Mouse (Mus musculus): ENCODE results near the gene Spock3. TPM values are rescaled to one million over a fixed set of nuclear protein-coding genes. Genes with fewer than 3 reads are reported as not detected.
A peak's percentile ranks its signal among the peaks of the same experiment; 100 is the strongest.

Spock3 gene
- polyA plus RNA-seq (2014; fragmentation: Nextera tagmentation; extraction: Ambion mirVana): 102 and 110 TPM in 2 replicates

DNA sequence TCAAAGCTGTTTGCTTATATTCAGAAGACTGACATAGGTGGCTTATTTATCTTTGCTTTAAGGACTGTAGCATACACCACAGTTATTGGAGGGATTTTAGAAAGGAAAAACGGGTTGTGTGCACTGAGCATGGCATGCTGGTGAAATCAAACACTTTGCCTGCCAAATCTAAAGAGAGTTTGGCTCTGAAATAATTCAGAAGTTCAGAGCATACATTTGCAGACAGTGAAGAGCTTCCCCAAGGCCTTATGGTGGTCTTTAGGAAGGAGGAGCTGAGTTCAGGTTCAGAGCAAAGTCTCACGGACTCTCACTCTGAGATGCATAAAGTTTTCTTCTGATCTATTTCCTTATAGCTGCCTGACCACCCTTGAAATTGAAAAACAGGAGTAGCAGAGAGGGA lies at the start of gene Spock3:
Gene Spock3 (plus strand): TSS at position 301 of the 400 bp plus-strand sequence.
- WGBS: 52% methylated on average over 2 of the region's 2 CpGs
- H3K9ac ChIP-seq: peak within 1 kb of the TSS; percentile 97
- ATAC-seq (ENCODE audit: low FRiP score): no peak
- H3K4me3 ChIP-seq (replicated peaks; ENCODE audit: low read length): peak within 1 kb of the TSS; percentile 85
- no peaks in the 10 kb centered on the region for H3K27me3 ChIP-seq (ENCODE audit: control insufficient read depth, insufficient read depth, low read length)
- peak within 1 kb of the TSS; percentile 81 for H3K4me2 ChIP-seq (replicated peaks)
- peak within 1 kb of the TSS; percentile 92 for H3K27ac ChIP-seq
- no peaks in the 10 kb centered on the region for H3K36me3 ChIP-seq (replicated peaks; ENCODE audit: control insufficient read depth, insufficient read depth)
- 0 out of 2 replicates have a peak, but pooled peaks cover 5% of the 10 kb centered on the region for H3K4me1 ChIP-seq (replicated peaks; ENCODE audit: control insufficient read depth, insufficient read depth, low read length)
- DNase-seq (ENCODE audit: low spot score): no peak
- no peaks in the 10 kb centered on the region for H3K9me3 ChIP-seq (ENCODE audit: control insufficient read depth, low read length)

- ATAC-seq (ENCODE audit: low FRiP score) (peak; percentile 91), DNase-seq (ENCODE audit: low spot score) (peak; percentile 56)
- Histone ChIP-seq H3K9me3 (ENCODE audit: control insufficient read depth, low read length) (no peaks in the 10 kb centered on the region), H3K9ac (peak overlapping the region; percentile 97), H3K4me1 (replicated peaks; ENCODE audit: control insufficient read depth, insufficient read depth, low read length) (0 out of 2 replicates have a peak, but pooled peaks cover 5% of the 10 kb centered on the region), H3K36me3 (replicated peaks; ENCODE audit: control insufficient read depth, insufficient read depth) (no peaks in the 10 kb centered on the region), H3K4me3 (replicated peaks; ENCODE audit: low read length) (peak overlapping the region; percentile 85), H3K4me2 (replicated peaks) (peak overlapping the region; percentile 81), H3K27me3 (ENCODE audit: control insufficient read depth, insufficient read depth, low read length) (no peaks in the 10 kb centered on the region), H3K27ac (peak overlapping the region; percentile 92)
- under 1% methylated on average over 45 of the region's 50 CpGs for WGBS
Measured at GRCm38 (mm10) chr8:62951173-62952134, 645 bp downstream of the Spock3 start.

DNA sequence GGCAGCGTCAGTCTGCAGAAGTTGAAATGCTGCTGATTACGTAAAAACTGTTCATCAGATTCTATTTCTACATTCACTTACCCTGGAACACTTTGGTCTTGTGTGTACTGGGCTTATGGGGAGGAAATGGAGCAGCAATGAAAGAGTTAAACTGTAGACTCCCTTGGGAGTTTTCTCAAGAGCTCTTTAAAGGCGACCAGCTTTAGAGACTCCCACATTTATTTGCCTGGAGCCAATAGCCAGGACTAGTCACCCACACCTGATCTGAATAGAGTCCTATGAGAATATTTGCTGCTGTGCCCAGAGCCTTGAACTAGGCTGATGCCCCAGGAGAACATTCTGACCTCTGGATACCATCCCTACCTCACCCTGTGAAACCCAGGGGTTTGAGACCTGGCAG lies 1.7 kb downstream of the Spock3 start:
- no peak overlapping the region for H3K27ac ChIP-seq
- peak overlapping the region; percentile 85 for H3K4me3 ChIP-seq (replicated peaks; ENCODE audit: low read length)
- H3K4me2 ChIP-seq (replicated peaks): peak overlapping the region; percentile 81
- H3K27me3 ChIP-seq (ENCODE audit: control insufficient read depth, insufficient read depth, low read length): no peaks in the 10 kb centered on the region
- no peaks in the 10 kb centered on the region for H3K36me3 ChIP-seq (replicated peaks; ENCODE audit: control insufficient read depth, insufficient read depth)
- DNase-seq (ENCODE audit: low spot score) (peak; percentile 65), ATAC-seq (ENCODE audit: low FRiP score) (peak; percentile 38; the same call in 1 of the 2 replicates)
- 12% methylated on average over 3 of the region's 3 CpGs for WGBS
- peak overlapping the region; percentile 97 for H3K9ac ChIP-seq
- no peaks in the 10 kb centered on the region for H3K9me3 ChIP-seq (ENCODE audit: control insufficient read depth, low read length)
- H3K4me1 ChIP-seq (replicated peaks; ENCODE audit: control insufficient read depth, insufficient read depth, low read length): 0 out of 2 replicates have a peak, but pooled peaks cover 5% of the 10 kb centered on the region

- ATAC-seq (ENCODE audit: low FRiP score): no peak
- 92% methylated on average over 3 of the region's 3 CpGs for WGBS
Measured at GRCm38 (mm10) chr8:62962608-62963007, 11.8 kb downstream of the Spock3 start.

GRCm38 (mm10) chr8:62969802-62970372 lies 19.1 kb downstream of the Spock3 start:
- H3K27me3 ChIP-seq (ENCODE audit: control insufficient read depth, insufficient read depth, low read length): no peaks in the 10 kb centered on the region
- H3K36me3 ChIP-seq (replicated peaks; ENCODE audit: control insufficient read depth, insufficient read depth): no peaks in the 10 kb centered on the region
- H3K4me3 ChIP-seq (replicated peaks; ENCODE audit: low read length): no peak overlapping the region
- WGBS: 71% methylated on average over 2 of the region's 2 CpGs
- no peak overlapping the region for H3K27ac ChIP-seq
- DNase-seq (ENCODE audit: low spot score) (peak; percentile 42), ATAC-seq (ENCODE audit: low FRiP score) (peak; percentile 71; the same call in 1 of the 2 replicates)
- H3K9ac ChIP-seq: no peak overlapping the region
- H3K4me1 ChIP-seq (replicated peaks; ENCODE audit: control insufficient read depth, insufficient read depth, low read length): no peaks in the 10 kb centered on the region
- H3K9me3 ChIP-seq (ENCODE audit: control insufficient read depth, low read length): no peaks in the 10 kb centered on the region
- H3K4me2 ChIP-seq (replicated peaks): no peak overlapping the region

More at GRCm38 (mm10) chr8:62962608-62963007, 11.8 kb downstream of the Spock3 start:
- H3K4me1 ChIP-seq (replicated peaks; ENCODE audit: control insufficient read depth, insufficient read depth, low read length): no peaks in the 10 kb centered on the region
- H3K4me3 ChIP-seq (replicated peaks; ENCODE audit: low read length): no peak overlapping the region
- H3K27ac ChIP-seq: no peak overlapping the region
- no peak overlapping the region for H3K4me2 ChIP-seq (replicated peaks)
- H3K36me3 ChIP-seq (replicated peaks; ENCODE audit: control insufficient read depth, insufficient read depth): no peaks in the 10 kb centered on the region
- no peak for DNase-seq (ENCODE audit: low spot score)
- no peak overlapping the region for H3K9ac ChIP-seq
- H3K27me3 ChIP-seq (ENCODE audit: control insufficient read depth, insufficient read depth, low read length): no peaks in the 10 kb centered on the region
- H3K9me3 ChIP-seq (ENCODE audit: control insufficient read depth, low read length): no peaks in the 10 kb centered on the region

- no peaks in the 10 kb centered on the region for H3K27me3 ChIP-seq (ENCODE audit: control insufficient read depth, insufficient read depth, low read length)
- WGBS: 86% methylated on average over 3 of the region's 3 CpGs
- DNase-seq (ENCODE audit: low spot score) (no peak), ATAC-seq (ENCODE audit: low FRiP score) (no peak)
- no peak overlapping the region for H3K4me2 ChIP-seq (replicated peaks)
- no peak overlapping the region for H3K4me3 ChIP-seq (replicated peaks; ENCODE audit: low read length)
- no peak overlapping the region for H3K27ac ChIP-seq
- no peaks in the 10 kb centered on the region for H3K9me3 ChIP-seq (ENCODE audit: control insufficient read depth, low read length)
- H3K9ac ChIP-seq: no peak overlapping the region
- H3K36me3 ChIP-seq (replicated peaks; ENCODE audit: control insufficient read depth, insufficient read depth): no peaks in the 10 kb centered on the region
- no peaks in the 10 kb centered on the region for H3K4me1 ChIP-seq (replicated peaks; ENCODE audit: control insufficient read depth, insufficient read depth, low read length)
Measured at GRCm38 (mm10) chr8:63088984-63089383, 138.2 kb downstream of the Spock3 start.

DNA sequence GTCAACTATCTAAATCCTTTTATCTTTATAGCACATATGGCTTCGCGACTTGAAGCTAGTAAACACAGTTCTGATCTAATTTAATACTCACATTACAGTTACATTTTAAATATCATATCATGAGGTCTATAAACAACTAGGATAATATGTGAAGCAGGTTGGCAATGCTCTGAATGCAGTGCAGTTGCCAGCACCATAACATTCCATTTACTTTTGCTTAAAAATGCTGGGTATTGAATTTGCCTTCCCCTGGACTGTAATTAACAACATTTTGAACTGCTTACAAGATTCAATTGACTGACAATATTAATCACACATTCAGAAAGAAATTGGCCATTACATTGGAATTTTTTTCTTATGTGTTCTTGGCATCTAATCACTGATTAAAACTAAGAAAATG lies 147.4 kb downstream of the Spock3 start:
- ATAC-seq (ENCODE audit: low FRiP score) (no peak), DNase-seq (ENCODE audit: low spot score) (no peak)
- Histone ChIP-seq H3K9ac (no peak overlapping the region), H3K9me3 (ENCODE audit: control insufficient read depth, low read length) (no peaks in the 10 kb centered on the region), H3K4me1 (replicated peaks; ENCODE audit: control insufficient read depth, insufficient read depth, low read length) (no peaks in the 10 kb centered on the region), H3K27me3 (ENCODE audit: control insufficient read depth, insufficient read depth, low read length) (no peaks in the 10 kb centered on the region), H3K4me3 (replicated peaks; ENCODE audit: low read length) (no peak overlapping the region), H3K27ac (no peak overlapping the region), H3K36me3 (replicated peaks; ENCODE audit: control insufficient read depth, insufficient read depth) (no peaks in the 10 kb centered on the region), H3K4me2 (replicated peaks) (no peak overlapping the region)
- 88% methylated on average over 2 of the region's 2 CpGs for WGBS

DNA sequence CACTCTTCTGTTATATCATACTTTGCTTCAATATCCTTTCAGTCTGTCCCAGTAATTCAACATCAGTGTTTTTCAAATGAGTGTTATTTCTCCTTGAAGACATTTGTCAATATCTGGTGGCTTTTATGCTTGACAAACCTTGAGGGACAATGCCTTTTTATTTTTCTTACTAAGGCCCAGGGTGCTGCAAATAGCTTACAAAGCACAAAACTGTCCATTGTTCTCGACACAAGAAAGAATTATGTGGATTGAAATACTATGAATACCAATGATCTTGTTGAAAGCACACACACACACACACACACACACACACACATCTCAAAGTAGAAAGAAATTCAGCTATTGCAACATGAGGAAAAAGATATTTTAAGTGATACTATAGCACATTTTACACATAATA lies 159.0 kb downstream of the Spock3 start:
- Histone ChIP-seq H3K9ac (no peak overlapping the region), H3K36me3 (replicated peaks; ENCODE audit: control insufficient read depth, insufficient read depth) (no peaks in the 10 kb centered on the region), H3K4me2 (replicated peaks) (no peak overlapping the region), H3K4me3 (replicated peaks; ENCODE audit: low read length) (no peak overlapping the region), H3K9me3 (ENCODE audit: control insufficient read depth, low read length) (no peaks in the 10 kb centered on the region), H3K4me1 (replicated peaks; ENCODE audit: control insufficient read depth, insufficient read depth, low read length) (no peaks in the 10 kb centered on the region), H3K27me3 (ENCODE audit: control insufficient read depth, insufficient read depth, low read length) (no peaks in the 10 kb centered on the region), H3K27ac (no peak overlapping the region)
- ATAC-seq (ENCODE audit: low FRiP score): no peak
- no peak for DNase-seq (ENCODE audit: low spot score)
- WGBS: 27% methylated on average over 1 of the region's 1 CpGs

GRCm38 (mm10) chr8:63112919-63113318 lies 162.1 kb downstream of the Spock3 start:
- no peaks in the 10 kb centered on the region for H3K4me1 ChIP-seq (replicated peaks; ENCODE audit: control insufficient read depth, insufficient read depth, low read length)
- H3K27me3 ChIP-seq (ENCODE audit: control insufficient read depth, insufficient read depth, low read length): no peaks in the 10 kb centered on the region
- H3K27ac ChIP-seq: no peak overlapping the region
- H3K36me3 ChIP-seq (replicated peaks; ENCODE audit: control insufficient read depth, insufficient read depth): no peaks in the 10 kb centered on the region
- DNase-seq (ENCODE audit: low spot score) (peak; percentile 34), ATAC-seq (ENCODE audit: low FRiP score) (peak; percentile 75)
- no peaks in the 10 kb centered on the region for H3K9me3 ChIP-seq (ENCODE audit: control insufficient read depth, low read length)
- H3K4me3 ChIP-seq (replicated peaks; ENCODE audit: low read length): no peak overlapping the region
- H3K4me2 ChIP-seq (replicated peaks): no peak overlapping the region
- 60% methylated on average over 1 of the region's 1 CpGs for WGBS
- no peak overlapping the region for H3K9ac ChIP-seq
